Mouse (Mus musculus) urinary bladder, adult 18-20 months (tissue): ENCODE data around the gene Asns.

Experiments used
- DNase-seq, 2 experiments: peaks; one replicate each; pipeline ENCODE4 v3.0.0; 2022; ENCODE audit warnings: low spot score in 2 of 2, mixed read lengths in 2 of 2

The Asns gene

DNA sequence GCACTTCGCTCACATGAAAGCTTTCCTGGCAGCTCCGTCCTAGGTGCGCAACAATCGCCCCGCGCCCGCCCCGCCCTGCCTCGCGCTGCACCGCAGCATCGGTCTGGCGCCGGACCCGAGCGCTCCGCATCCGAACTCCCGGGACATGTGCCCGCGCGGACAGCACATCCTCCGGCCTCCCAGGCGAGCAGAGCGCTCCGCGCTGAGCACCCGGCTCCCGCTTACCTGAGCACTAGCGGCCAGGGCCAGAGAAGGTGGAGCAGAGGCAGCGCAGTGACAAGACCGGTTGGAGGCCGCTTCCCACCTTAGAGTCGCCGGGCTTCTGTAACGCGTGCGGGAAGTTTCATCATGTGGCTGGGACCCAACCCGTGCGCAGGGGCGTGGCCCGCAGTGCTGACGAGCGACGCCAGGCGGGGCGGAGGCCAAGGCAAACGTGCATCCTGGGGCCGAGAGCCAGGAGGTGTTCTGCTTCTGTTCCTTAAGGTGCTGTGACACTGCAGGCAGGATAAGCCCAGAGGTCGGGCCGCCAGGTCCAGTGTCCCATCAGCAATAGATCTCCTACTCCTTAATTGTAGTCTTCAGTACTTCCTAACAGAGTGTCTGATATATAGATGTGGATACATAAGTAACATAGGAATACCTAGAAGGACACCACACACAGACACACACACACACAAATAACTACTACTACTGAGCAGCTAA lies at the start of gene Asns:
Gene Asns, minus strand, starts transcription at position 371 of the 702 bp plus-strand sequence.
- peak; percentile 70 to 76 for DNase-seq

DNA sequence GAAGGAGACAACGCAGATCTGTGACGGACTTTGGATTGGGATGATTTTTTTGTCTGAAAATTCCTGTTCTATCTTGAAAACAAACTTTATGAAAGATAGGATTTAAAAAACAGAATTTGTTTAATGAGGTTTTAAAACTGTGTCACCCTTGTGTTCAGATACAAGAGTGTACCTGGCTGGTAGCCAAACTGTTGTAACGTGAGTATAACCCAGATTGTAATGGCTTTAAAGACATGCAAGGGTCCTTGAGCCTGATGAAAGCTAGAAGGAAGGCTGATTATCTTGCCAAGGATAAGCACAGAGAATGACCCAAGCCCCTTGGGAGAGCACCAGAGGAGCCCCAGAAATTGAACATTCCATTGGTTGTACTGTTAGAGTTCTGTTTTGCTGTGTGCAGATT lies 48.7 kb upstream of the Asns start:
- no peak for DNase-seq

DNA sequence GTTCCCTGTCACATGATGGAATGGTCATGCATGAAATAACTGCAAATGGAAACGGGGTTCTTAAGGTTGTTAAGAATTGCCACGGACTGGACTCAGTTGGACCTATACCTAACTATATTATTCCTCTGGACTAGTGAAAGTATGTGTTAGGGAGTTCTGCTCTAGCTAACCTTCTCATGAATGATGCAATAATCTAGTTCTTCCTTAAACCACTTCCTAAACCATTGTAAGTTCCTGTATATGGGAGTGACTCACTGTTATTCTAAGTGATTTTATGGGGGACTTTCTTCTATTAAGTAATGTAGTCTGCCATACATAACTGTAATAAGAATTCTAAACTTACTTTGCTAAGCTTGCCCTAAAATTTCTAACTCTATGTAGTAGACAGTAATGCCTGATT lies 44.8 kb upstream of the Asns start:
- no peak for DNase-seq

DNA sequence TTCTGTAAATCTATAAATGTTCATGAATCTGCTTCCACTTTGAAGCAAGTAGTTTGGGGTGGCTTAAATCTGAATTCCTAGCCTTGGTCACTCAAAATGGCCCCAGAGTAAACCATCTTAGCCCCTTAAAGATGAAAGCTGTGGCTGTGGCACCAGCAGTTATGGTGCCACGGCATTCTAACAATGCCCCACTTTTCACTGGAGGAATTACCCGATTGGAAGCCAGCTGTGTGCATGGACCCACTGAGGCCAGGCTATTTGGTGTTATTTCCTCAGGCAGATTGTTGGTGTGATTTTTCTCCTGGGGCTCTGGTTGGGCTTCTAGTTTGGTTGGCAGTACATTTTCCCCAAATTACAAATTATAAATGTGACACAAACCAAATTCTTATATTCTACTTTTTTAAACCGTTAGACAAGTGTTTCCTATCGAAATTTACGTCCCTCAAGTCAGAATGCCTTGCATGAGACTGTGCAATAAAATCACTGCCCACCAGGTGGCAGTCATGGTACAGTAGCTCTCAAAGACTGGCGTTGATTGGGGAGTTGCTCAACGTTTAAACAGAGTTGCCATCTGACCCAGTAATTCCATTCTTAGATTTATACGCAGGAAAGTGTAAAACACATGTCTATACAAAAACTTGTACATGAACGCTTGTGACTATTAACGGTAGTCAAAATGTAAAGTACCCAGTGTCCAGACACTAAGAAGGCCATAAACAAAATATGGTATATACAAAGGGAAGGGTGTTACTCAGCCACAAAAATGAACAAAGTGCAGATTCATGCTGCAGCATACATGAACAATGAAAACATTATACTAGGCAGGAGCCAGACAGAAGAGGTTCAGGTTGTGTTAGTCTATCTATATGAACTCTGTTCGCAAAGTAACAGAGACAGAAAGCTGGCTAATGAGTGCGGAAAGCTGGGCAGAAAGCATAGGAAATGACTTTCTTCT lies 40.0 kb upstream of the Asns start:
- DNase-seq: peak; percentile 70 to 76

DNA sequence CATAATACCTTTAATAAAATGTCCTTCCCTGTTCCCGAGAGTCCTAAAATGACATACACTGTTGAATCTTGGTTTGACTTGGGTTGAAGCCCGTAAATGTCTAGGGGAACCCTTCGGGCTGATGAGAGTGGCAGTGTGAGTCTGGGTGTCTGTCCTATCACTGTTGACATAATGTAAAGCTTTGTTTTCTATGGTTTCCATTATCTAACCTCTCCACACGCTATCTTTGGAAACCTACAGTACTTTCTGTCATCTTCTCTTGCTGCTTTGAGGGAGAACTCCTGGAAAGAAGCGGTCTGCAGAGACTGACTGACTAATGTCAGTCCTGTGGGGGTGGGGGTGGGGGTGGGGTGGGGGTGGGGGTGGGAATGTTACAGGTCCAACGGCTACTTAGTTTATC lies 39.0 kb upstream of the Asns start:
- DNase-seq: no peak

DNA sequence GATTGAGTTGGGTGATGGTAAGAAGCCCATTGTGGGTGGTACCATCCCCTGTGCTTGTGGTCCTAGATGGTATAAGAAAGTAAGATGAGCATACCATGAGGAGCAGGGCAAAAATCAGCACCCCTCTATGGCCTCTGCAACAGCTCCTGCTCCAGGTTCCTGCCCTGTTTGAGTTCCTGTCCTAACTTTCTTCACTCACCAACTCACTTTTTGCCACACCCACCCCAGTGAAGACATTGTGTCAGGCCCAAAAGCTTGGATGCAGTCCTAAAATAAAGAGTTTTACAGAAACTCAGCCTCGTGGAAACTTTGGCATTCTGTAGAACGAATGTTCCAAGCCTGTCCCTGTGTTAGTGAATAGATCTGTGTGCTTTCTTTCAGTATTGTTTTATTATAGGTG lies 36.1 kb upstream of the Asns start:
- DNase-seq: no peak

DNA sequence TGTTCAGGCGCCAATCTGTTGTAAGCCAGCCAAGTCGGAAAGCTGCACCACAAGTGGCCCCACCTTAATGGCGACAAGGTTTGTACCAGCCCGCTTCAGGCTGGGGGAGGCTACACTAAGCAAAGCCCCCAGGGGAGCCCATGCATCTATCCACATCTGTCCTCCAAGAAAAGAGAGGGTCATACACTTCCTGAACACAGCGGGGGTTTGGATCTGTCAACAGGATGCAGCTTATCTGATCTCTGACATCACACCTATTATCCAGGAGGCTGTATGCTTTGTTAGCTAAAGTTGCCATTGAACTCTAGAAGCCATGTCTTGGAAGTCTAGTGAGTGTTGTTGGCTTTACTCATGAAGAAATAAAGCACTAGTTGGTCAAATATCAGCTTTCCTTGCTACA lies 35.2 kb upstream of the Asns start:
- no peak for DNase-seq

DNA sequence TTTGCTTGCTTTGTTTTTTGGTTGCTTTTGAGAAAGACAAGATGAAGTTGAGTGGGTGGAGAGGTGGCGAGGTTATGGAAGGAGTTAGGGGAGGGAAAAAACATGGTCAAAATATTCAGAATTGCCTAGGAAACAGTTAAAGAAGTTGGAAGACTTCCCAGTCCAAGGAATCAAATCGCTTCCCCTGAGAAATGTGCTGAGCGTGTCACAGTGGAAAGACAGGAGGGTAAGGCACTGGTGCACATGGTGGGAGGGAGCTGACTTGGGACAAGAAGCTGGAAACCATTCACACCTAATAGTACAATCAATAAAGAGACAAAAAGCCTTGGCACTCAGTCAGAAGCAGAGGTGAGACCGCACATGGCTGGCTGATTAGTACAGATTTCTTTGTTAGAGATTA lies 23.2 kb upstream of the Asns start:
- DNase-seq: no peak

DNA sequence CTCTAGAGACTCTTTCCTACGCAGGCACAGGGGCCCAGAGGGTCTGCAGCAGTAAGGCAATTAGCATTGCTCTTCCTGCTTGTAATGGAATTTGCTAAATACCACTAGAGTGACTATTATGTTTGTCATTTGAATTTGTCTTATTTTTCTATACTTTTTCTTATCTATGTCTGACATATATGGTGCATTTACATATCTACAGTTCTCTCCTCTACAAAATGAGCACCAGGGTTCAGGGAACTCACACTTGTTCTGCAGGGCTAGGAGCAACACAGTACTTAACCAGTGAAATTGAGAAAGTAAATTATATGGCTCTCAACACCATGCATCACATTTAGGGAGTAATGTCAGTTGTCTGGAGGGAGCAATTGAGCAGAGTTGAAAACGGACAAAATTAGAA lies 21.2 kb upstream of the Asns start:
- DNase-seq: no peak

DNA sequence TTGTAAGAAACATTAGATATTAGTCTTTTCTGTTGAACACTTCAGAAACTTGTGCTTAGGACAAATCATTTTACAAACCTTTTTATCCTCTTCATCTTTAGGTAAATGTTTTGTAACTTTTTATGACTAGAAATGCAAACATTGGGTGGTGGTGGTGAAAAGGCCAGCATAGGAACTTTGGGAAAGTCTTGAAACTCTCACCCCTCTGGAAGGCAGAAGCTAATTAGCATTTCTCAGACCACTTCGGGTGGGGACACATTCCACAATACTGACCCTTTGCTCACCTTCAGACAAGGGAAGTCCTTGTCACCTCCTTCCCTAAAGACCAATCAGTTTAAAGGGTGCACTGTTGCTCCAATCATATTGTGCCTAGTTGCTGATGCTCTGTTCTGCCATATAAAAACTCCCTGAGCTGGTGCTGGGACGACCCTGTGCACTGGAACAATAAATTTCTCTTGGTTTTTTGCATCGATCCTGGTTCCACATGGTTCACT lies 18.8 kb upstream of the Asns start:
- DNase-seq: no peak

DNA sequence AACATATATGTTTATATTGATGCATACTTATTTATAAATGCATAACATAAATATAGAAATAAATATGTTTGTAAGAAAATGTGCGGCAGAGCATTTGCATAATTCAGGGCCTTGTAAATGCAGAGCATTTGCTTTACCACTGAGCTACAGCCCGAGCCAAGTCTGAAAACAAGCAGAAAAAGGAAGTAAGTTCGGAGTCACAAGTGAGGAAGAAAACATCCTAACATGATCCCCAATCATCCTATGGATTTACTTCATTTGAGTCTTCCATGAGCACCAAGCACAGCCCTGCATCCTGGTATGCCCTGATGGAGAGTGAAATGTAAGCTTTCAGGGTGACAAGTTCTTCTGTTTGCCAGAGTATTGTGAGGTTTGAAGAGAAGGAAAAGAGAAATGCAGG lies 15.2 kb upstream of the Asns start:
- no peak for DNase-seq

DNA sequence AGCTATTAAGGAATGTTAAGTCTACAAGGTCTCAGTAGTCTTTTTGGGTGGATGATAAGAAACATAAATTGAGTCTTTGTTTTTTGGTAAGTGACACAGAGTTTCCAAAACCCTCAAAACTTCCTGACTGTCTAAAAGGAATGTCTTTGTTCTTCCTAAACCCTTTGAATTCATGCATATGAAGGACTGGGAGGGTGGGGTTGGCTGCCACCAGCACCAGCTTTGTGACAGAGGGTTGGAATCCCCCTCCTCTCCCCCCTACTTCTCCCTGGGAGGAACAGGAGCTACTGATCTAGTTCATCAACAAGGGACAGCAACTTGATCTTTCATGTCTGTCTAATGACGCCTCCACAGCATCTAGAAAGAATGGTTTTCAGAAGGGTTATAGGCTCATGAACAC lies 13.7 kb upstream of the Asns start:
- no peak for DNase-seq

DNA sequence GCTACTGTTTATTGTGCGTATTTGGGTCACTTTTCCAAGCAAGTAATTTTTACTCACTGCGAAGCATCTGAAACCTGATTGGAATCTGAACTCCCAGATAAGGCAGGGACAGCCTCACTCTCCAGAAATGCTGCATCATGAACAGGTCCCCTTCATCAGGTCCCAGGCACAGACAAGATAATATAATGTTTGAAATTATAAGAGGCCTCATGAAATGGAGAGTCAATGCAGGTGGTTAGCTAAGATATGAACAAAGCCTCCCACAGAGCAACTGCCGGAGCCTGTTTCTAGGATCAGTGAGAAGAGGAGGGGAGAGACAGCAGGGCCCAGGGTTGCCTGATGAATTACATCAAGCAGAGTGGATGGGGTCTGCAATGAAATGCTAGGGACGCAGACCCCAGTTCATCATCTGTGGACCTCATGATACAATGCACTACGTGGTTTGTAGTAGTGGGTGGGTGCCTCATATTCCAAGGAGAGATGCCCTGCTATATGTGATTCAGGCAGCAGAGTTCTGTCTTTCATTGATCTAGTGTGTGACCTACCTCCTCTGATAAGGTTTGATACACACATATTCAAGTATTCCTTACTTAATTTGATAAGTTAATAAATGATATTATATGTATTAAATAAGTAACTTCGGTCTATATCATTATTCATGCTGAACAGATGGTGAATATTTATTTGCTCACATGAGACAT lies 5.1 kb upstream of the Asns start:
- no peak for DNase-seq

DNA sequence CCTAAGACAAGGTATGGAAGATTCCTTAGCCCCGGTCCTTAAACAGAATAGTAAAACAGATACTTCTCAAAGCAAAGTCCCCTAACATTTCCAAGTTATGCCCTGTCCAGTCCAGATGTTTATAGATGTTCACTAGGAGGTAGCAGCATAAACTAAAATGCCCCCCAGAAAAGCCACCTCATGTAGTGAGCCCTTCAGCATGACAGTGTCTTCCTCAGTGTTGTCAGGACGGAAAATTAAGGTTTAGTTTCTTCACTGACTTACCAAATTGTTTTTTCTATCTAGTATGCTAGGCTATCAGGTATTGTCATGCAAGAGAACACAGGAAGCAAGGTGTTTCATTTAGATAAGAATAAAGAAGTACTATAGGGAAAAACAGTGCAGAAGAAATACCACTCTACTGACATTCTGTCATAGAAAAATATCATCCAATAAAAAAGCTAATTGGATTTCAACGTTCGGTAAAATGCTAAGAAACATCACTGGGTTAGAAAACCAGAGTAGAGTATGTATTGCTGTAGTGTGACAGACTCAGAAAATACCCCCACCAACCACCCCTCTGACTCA lies 4.1 kb upstream of the Asns start:
- DNase-seq: no peak

DNA sequence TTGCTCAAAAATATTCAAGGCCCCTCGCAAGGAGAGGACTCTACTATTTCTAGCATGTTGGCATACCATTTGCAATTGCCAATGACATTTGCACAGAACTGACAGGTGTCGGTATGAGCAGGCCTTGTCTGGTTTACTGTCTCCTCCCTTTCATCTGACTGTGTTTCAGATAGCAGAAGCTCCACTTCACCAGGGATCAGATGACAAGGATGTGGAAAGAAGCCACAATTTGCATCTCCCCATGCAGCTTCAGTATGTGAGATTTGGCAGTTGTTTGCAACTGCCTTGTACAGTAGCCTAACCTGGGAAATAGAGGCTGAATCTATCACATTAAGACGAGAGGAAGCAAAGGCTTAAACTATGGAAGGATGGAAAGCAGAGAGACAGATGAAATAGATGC lies 3.6 kb upstream of the Asns start:
- DNase-seq: no peak

DNA sequence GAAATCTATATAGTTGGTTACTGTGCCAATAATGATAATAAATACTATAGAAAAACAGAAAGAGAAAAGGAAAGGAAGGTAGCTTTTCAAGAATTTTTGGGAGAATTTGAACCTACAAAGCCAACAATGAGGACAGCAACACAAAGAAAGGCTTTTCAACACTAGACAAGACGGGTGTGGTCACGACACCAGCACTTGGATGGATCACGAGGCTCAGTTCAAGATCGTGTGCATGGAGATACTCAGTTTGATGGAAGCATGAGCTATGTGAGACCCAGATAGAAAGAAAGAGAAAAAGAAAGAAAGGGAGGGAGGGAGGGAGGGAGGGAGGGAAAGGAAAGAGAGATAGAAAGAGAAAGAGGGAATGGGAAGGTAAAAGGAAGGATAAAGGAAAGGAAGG lies 2.8 kb upstream of the Asns start:
- no peak for DNase-seq

DNA sequence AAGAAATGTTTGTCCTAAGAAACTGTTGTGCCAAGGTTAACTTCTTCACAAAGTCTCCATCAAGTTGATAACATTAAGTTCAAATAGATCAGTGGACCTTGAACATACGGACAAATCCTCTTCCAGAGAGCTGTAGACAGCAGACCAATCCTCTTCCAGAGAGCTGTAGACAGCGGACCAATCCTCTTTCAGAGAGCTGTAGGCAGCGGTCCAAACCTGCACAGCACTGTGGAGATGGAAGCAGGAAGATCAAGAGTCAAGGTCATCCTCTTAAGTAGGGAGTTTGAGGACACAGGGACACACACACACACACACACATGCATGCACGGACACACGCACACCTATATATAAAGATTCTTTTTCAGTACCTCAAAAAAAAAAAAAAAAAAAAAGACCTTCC lies 612 bp upstream of the Asns start:
- DNase-seq: no peak

DNA sequence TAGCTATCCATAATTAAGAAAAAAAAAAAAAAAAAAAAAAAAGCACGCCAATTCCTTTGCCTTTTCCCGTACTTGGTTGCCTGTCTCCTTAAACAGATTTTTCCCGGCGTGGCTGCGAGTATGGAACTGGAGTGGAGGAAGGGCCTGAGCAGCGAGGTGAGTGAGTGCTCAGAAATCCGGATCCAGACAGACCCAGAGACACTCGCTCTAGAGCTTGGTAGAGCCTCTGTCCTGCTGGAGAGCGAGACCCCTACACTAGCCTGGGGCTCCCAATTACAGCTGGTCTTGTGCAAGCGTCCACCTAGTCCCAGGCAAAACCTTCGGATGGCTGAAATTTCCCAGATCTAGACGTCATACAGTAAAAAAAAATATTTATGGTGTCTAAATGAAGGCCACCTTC lies 603 bp downstream of the Asns start:
- no peak for DNase-seq

DNA sequence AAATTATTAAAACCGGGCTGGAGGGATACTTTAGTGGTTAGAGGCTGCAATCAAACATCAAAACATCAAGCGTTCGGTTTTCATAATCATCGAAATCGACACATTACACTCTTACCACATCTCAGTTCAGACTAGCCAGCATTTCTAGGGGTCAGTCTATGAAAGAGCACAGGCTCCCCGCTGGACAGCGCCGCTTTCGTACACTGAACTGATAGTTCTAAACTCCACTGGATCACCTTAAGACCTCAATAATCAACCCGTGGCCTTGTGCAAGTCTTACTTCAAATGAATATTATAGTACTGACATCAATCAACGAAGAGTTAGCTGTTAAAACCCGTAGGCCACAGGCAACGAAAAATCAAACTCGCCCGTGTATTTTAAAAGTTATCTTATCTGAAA lies 1.0 kb downstream of the Asns start:
- no peak for DNase-seq

DNA sequence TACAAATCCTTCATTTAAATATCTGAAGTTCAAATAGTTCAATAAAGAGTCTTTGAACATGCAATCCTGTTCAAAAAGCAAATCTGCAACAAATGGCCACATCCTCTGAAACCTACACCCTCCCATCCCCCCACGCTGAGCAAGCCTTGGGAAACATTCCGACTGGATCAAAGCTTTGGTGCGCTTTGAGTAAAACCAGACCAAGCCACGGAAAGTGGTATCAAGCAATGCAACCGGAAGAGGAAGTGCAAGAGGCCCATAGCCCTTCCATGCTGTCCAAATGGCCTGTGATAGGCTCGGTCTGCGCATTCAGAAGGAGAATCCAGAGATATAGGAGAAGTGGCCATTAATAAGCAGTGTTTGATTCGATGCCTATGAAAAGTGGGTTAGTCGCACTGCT lies 2.6 kb downstream of the Asns start:
- no peak for DNase-seq

DNA sequence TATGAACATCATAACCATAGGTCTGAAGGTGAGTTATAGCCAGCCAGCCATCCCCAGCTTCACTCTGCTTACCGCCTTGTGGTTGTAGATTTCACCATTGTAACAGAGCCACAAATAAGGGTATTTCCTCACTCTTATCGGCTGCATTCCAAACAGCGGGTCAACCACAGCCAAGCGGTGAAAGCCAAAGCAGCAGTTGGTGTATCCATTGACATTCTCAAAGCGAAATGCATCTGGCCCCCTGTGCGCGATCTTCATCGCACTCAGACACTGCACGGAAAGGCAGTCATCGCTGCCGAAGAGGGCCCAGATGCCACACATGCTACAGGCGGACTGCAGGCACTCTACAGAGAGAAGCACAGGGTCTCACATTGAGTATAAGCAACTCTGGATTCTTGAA lies 3.9 kb downstream of the Asns start:
- DNase-seq: no peak

DNA sequence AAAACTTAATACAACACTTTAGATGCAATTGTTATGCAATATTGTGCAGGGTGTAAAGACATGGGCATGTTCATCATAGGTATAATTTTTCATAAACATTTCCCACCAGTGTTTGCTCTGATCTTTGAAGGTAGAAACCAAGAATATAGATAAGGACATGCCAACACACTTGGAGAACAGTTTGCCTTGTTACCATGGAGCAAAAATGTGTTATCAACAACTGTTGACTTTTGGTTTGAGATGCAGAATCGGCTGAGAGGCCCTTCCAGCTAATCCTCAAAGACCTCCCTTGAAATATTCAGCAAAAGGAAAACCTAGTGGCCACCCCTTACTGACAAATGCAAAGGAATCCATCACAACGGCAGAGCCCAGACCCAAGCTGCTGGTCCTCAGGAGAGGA lies 7.0 kb downstream of the Asns start:
- no peak for DNase-seq
